Mouse (Mus musculus): Measurements from ENCODE around the gene Cttnbp2.
"Not testable (repeated sequence)": the region's sequence is repeated elsewhere in the genome, so short reads cannot be mapped to it uniquely, and the experiment has no call there.

Gene Cttnbp2

GRCm38 (mm10) chr6:18411505-18412225 lies 103.0 kb downstream of the Cttnbp2 start:
- no peak for DNase-seq

- DNase-seq, result no peak
Measured at GRCm38 (mm10) chr6:18408445-18408844, 106.2 kb downstream of the Cttnbp2 start.

GRCm38 (mm10) chr6:18401066-18401674 lies 113.5 kb downstream of the Cttnbp2 start:
- DNase-seq, result no peak

GRCm38 (mm10) chr6:18381380-18381779 lies 133.3 kb downstream of the Cttnbp2 start:
- no peak for DNase-seq

- DNase-seq, result no peak
Measured at GRCm38 (mm10) chr6:18380300-18381202, 134.1 kb downstream of the Cttnbp2 start.

GRCm38 (mm10) chr6:18377755-18378154 lies 136.9 kb downstream of the Cttnbp2 start:
- DNase-seq, result not testable (repeated sequence)

GRCm38 (mm10) chr6:18374744-18375143 lies 139.9 kb downstream of the Cttnbp2 start:
- DNase-seq, result no peak

- DNase-seq, result no peak
Measured at GRCm38 (mm10) chr6:18373652-18374051, 141.0 kb downstream of the Cttnbp2 start.

GRCm38 (mm10) chr6:18372447-18373228 lies 142.0 kb downstream of the Cttnbp2 start:
- DNase-seq, result peak; percentile 56

GRCm38 (mm10) chr6:18369723-18370122 lies 144.9 kb downstream of the Cttnbp2 start:
- DNase-seq, result no peak

GRCm38 (mm10) chr6:18369054-18369453 lies 145.6 kb downstream of the Cttnbp2 start:
- no peak for DNase-seq

GRCm38 (mm10) chr6:18362232-18362631 lies 152.4 kb downstream of the Cttnbp2 start:
- DNase-seq, result no peak

GRCm38 (mm10) chr6:18360955-18361354 lies 153.7 kb downstream of the Cttnbp2 start:
- DNase-seq, result no peak

- DNase-seq, result no peak
Measured at GRCm38 (mm10) chr6:18360154-18360553, 154.5 kb downstream of the Cttnbp2 start.

GRCm38 (mm10) chr6:18349153-18349858 lies 165.3 kb downstream of the Cttnbp2 start:
- DNase-seq, result no peak

GRCm38 (mm10) chr6:18344272-18344671 lies 170.4 kb downstream of the Cttnbp2 start:
- no peak for DNase-seq

- no peak for DNase-seq
Measured at GRCm38 (mm10) chr6:18338307-18338706, 176.3 kb downstream of the Cttnbp2 start.

GRCm38 (mm10) chr6:18335393-18335792 lies 179.2 kb downstream of the Cttnbp2 start:
- DNase-seq, result no peak

GRCm38 (mm10) chr6:18322950-18323349 lies 191.7 kb downstream of the Cttnbp2 start:
- no peak for DNase-seq
